Mouse (Mus musculus) frontal cortex, adult 2 months (tissue): ENCODE results near the gene Grrp1. TPM values are rescaled to one million over a fixed set of nuclear protein-coding genes. Genes with fewer than 3 reads are reported as not detected.
"Not testable (repeated sequence)": the region's sequence is repeated elsewhere in the genome, so short reads cannot be mapped to it uniquely, and the experiment has no call there.

ENCODE experiments used
- DNase-seq, 2 experiments: peaks; one replicate each; pipeline ENCODE4 v3.0.0; 2022; ENCODE audit warnings: low spot score in 1 of 2; ENCODE audit errors: extremely low spot score in 1 of 2
- polyA plus RNA-seq: library from polyadenylated mRNA; depleted of rRNA; stranded (reverse); fragments of >200 nt; gene quantifications from 2 replicates; pipeline ENCODE4 v1.2.3, GENCODE M21; 2012

The Grrp1 gene
- polyA plus RNA-seq, 1 experiment = 7.4 TPM

DNA sequence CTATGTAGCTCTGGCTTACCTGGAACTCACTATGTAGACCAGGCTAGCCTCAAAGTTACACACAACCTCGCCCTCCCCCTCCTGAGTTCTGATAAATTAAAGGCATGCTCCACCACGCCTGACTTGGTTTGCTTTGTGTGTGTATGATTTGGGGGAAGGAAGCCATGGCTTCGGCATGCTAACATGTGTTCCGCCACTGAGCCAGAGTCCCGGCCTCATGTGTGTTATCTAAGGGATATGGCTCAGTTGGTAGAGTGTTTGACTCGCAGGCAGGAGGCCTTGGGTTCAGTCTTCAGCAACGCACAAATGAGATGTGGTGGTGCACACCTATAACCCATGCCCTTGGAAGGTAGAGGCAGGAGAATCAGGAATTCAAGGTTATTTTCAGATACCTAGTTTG lies 18.1 kb upstream of the Grrp1 start:
- DNase-seq = no peak

GRCm38 (mm10) chr4:134269622-134270021 lies 15.7 kb upstream of the Grrp1 start:
- not testable (repeated sequence) for DNase-seq

GRCm38 (mm10) chr4:134268102-134268655 lies 14.3 kb upstream of the Grrp1 start:
- no peak for DNase-seq

DNA sequence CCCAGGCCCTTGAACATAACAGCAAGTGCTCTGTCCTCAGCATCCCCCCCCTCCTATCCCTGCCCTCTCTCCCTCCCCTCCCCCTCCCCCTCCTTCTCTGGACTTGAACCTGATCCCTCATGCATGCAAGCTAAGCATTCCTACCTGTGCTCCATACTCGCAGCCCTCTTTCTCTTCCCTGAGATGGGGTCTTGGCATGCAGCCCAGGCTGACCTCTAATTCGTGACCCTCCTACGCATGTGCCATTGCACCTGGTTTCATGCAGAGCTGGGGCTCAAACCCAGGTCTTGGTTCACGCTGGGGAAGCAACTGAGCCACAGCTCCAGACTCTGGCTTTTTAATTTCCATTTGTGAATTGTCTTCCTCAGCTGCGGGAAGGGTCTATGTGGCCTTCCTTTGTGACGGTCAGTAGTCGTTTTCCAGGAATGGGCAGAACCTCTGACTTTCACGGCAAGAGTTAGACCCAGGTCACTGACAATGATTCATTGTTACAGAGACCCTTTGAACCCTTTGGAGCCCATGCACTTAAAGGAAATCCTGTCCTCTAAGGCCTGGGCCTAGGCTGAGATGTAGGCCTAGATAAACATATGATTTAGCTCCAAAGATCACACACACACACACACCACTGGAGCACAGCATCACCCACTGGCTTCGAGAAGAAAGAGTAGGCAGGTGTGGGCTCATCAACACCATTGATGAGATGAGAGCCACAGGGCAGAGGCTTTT lies 12.1 kb upstream of the Grrp1 start:
- DNase-seq = no peak

GRCm38 (mm10) chr4:134263191-134263590 lies 9.3 kb upstream of the Grrp1 start:
- DNase-seq = peak in 1 of 2 experiments; percentile 73

DNA sequence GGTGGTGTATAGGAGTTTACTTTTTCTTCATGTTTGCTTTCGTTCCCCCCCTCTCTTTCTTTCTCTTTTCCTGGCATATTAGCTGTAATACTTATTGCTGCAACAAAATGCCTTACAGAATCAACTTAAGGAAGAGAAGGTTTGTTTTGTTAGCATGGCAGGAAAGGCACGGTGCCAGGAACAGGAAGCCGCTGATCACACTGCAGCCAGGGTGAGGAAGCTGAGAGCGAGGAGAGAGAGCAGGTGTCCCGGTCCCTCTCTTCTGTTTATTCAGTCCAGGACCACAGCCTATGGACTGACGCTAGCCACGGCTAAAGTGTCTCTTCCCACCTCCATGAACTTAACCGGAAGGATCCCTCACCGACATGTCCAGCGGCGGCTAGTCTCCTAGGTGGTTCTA lies 4.4 kb upstream of the Grrp1 start:
- no peak for DNase-seq

- DNase-seq = no peak
Observed at GRCm38 (mm10) chr4:134257198-134258009, 3.5 kb upstream of the Grrp1 start.

DNA sequence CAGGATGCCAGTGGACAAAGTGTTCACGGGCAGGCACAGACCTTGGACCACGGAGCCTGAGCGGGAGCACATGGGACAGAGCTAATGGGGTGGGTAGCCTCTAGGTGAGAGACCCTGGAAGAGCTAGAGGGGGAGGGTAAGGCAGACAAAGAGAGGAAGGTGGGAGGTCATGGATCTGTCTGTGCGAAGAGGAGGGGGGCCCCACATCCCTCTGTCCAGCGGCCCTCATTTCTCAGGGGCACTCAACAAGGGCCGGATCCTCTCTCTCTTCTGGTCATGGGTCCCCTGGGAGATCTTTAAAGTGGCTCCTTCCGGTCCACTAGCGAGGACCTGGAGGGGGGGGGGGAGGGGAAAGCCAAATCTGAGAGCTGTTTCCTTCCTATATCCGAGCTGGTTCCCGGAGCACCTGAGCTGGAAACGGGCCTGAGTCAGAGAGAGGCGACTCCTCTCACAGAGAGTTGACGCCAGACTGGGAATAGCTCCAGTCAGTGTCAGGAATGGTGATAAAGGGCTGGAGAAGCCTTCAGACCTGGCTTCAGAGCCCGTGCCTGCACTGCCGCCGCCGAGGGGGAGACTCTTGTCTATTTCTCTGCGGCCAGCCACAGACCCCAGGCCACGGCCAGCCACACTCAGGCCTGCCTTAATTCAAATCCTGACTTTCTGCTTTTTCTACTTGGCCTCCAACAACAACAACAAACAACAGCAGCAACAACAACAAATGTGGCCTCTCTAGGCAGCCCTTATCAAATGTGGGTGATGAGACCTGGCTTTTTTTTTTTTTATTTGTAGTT lies 2.7 kb upstream of the Grrp1 start:
- no peak for DNase-seq

DNA sequence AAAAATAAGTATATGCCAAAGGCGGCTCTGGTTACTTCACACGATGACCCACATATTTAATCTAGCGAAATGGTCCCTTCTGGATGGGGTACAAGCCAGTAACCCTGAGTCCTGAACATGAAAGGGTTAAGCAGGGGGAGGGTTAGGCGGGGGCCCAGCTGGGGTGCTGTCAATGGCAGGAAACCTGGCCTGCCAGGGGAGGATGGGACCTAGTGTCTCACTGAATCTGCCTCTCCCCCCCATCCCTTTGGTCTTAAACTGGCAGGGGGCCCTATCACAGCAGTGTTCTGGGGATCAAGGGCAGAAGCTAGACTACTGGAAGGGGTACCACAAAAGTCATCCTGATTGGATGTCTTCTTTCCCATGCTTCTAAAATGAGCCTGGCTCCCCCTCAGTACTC lies 1.9 kb upstream of the Grrp1 start:
- no peak for DNase-seq

DNA sequence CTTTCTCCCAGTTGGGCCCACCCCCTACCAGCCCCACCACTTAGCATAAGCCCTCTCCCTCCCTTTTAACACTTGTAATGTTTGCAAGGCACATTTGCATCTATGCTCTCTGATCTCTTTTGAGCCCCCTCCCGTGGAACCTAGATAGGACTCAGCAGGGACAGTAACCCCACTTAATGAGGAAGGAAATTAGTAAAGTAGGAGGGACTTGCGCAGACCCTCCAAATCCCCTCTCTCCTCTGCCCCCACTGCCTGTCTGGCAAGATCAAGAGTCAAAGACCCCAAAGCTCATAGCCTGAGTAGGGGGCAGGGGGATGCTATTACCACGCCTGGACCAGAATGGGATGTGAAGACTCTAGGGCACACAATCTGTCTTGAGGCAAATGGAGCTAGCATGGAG lies 929 bp upstream of the Grrp1 start:
- DNase-seq = no peak

- no peak for DNase-seq
Observed at GRCm38 (mm10) chr4:134252911-134253721, 790 bp downstream of the Grrp1 start.

DNA sequence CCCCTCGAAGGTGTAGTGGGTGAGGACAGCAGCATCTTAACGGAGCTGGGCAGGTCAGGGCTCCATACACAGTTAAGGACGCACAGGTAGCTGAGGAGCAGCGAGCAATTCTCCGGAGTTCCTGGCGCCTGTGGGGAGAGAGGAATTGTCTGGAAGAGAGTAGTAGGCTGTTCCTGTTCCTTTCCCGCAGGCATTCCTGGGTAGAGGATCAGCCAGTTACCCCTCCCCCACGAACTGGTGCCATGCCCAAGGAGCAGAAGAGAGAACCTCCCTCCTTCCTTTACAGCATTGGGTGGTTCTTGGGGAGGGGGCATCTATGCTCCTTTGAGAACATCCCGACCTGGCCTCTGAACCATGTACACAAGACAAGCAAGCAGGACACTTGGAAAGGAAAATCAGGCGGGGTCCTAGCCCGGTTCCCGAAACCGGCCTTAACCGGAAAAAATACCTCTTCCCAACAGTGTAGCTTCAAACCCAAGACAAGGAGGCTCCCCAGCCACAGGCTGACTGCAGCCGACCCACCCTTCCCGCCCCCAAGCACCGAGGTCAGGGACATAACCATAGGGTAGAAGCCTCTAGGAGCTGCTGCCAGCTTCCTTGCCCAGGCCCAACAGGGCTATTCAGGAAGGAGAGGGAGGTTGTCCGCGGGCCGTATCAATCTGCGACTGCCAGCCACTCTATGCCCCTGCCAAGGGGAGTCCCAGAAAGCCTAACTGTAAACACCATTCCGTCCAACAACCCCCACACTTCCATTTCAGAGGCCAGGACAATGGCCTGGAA lies 1.6 kb downstream of the Grrp1 start:
- no peak for DNase-seq

GRCm38 (mm10) chr4:134251241-134252130 lies 2.4 kb downstream of the Grrp1 start:
- peak in 1 of 2 experiments; percentile 52 for DNase-seq

DNA sequence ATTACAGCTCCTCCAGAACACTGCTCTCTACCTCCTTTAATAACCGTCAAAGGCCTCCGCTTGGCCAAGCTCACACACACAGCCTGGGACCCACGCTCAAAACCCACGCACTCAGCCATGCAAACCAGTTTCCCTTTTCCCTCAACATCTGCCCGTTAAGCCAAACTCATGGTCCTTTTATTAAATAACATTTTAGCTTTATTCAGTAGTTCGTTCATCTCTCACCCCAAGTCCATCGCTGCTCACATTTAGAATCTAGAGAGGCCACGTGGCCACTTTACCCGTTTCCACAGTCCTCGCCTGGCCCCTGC lies 3.0 kb downstream of the Grrp1 start:
- DNase-seq = no peak

DNA sequence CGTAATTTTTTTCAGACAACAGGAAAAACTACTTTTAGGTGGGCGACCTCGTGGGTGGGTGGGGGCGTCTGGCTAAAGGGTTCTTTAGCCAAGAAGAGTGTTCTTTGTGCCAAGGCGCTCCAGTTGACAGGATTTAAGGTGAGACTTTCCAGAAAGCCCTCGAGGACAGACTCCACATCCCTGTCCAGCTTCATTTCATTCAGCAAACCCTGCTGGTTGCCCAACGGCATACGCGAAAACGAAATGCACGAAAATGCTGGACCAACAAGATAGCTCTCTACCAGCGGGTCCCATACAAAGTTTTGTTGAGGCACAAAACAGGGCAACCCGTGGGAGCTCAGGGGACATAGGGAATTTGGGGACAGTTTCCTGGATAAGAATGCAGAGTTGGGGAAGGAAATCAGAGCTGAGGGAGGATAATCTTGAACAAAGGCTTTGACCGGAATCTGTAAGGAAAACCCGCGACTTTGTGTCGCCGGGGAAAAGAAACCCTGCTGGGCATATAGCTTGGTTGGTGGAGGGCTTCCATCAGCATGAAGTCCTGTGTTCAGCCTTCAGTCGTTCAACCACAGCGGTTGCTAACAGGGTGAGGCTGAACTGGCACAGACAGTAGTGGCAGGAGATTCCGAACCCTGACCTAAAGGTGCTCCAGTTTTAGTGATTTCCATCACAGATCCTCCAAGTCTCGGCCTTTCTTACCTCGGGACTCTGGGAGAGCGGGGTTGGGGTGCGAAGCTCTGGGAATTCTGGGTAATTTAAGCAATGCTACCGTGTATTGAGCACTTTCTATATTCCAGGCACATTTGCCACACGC lies 3.6 kb downstream of the Grrp1 start:
- DNase-seq = no peak

DNA sequence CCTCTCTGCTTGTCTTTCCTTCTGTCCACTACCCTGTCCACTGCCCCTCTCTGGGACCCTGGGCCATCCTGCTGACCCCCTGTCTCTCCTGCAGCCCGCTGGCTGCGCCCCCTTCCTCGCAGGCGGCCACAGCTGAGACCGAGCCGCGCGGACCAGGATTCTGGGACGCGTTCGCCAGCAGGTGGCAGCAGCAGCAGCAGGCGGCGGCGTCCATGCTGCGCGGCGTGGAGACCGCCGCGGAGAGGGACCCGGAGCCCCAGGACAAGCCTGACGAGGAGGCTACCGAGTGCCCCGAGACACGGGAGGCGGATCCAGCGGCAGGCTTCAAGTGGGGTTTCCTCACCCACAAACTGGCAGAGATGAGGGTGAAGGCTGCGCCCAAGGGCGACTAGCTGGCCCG lies 4.3 kb downstream of the Grrp1 start:
- peak in 1 of 2 experiments; percentile 73 for DNase-seq

- DNase-seq = no peak
Observed at GRCm38 (mm10) chr4:134246719-134247258, 7.1 kb downstream of the Grrp1 start, which contains the start of gene Gm30191. TSS of gene Gm30191 (plus strand) at chr4:134246935.
